Mouse (Mus musculus) lung, postnatal 25 days (tissue): ENCODE measurements around the gene Nceh1.

Experiments
- DNase-seq: peaks from one replicate; pipeline ENCODE4 v3.0.0; 2022; ENCODE audit warnings: low spot score

The Nceh1 gene

DNA sequence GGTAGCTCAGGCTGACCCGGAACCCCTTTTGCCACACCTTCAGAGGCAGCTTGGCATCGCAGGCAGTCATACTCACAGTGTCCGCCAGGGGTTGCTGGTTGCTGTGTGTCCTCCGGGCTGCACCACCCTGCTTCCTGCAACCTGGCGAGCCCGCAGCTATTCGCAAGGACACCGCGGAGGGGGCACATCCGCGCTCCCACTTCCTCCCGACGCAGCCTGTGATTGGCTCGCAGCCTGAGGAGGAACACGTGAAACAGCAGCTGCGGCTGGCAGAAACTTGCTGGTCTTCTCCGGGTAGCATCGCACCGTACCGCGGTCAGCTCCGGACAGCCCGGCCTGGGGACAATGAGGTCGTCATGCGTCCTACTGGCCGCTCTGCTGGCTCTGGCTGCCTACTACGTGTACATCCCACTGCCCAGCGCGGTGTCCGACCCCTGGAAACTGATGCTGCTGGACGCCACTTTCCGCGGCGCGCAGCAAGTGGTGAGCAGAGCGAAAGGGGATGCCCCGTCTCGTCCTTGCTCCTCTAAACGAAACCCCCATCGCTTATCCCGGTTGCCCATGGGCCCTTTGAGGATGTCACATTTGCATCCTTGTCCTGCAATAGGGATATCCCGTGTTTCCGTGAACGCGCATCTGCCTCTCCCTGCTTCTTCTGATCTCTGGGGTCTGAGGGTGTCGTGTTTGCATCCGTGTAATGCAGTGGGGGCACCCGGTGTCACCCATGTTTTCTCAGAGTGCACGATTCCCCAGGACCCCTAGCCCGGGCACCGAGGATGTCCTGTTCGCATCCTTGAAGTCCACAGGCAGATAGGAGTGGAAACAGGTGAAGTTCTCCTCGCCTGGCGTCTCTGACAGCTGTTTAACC, at the start of gene Nceh1:
Gene Nceh1, plus strand, starts transcription at position 233 of the 868 bp plus-strand sequence.
- peak; percentile 95 for DNase-seq

DNA sequence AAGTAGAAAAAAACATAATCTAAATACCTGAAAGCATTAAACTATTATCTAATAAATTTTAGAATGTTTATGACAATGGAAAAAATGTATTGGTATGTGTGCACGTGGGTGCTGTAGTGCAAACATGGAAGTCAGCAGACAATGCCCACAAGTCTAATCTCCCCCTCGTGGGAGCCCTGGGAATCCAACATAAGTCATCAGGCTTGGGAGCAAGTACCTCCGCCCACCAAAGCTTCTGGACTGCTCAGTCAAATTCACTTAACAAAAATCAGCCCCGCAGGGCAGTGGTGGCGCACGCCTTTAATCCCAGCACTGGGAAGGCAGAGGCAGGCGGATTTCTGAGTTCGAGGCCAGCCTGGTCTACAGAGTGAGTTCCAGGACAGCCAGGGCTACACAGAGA, 42.7 kb upstream of the Nceh1 start:
- DNase-seq: no peak

DNA sequence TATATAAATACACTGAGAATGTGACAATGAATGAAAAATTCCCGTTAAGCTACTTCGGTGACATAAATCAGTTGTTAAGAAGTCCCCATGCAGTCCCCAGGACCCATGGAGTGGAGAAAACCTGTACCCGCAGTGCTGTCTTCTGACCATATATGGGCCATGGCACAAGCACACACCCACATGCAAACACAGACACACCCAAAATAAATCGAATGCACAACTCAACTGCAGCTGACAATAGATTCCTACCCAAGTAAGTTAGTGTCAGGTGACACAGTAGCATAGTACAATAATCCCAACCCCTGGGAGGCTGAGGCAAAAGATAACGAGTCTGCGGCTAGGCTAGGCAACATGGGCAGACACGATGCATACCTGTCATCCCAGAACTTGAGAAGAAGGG, 39.2 kb upstream of the Nceh1 start:
- no peak for DNase-seq

DNA sequence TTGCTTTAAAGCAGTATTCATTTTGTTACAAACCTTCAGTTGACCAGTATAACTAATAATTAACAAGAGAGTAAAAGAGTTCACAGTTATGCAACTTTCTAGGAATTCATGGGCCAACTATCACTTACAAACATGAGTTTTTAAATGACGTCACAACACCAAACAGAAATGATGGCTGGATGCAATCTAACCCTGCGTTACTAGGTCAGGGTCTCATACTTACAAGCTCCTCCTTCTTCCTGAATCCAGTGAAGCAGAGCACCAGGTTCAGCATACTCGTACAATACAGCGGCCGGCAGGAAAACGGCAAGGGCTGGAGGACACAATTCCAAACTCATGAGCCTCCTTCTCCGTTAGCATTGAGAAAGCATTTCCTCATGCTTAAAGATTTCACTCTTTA, 37.0 kb upstream of the Nceh1 start:
- DNase-seq: no peak

DNA sequence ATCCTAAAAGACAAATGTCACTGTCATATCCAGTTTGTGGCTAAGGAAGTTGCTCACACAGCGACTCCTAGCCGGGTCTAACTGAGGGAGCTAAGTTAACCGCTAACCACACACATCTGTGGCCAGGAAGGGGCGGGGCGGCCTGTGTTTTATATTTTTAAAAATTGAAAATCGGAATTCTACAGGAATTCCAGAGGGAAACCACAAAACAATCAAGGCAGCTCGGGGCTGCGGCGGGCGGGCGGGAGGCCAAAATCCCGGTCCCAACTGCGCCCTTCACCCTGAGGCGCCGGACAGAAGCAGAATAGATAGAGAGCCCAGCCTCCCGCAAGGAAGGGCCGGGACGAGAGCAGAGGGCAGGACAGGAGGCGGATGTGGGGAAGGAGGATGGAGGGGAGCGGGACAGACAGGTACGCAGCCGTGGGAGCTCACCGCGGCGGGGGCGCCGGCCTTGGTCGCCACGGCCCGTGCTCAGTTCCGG, 29.5 kb upstream of the Nceh1 start:
- DNase-seq: no peak

DNA sequence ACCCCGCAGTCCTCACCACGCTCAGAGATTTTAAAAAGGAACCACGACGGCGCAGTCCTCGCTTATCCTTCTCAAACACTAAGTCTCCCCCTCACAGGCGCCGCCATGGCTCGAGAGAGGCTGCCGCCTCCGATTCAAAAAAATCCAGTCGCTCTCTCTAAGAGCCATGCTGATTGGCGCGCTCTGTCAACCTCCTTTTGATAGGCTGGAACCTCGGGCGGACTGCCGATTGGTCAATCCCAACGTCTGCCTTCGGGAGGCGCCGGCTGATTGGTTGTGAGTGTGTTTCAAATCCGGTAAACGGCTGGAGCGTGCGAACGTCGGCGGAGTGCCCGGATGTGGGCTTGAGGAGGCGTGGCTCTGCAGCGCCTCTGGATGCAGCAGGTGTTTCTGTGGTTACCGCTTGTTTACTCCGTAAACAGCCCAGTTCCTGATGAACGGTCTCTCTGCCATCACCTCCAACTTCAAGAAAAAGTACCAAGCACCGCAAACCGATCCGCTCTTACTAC, 29.0 kb upstream of the Nceh1 start, which contains the start of gene Ect2:
Gene Ect2, minus strand, starts transcription at position 178 of the 509 bp plus-strand sequence.
- peak; percentile 99 for DNase-seq

DNA sequence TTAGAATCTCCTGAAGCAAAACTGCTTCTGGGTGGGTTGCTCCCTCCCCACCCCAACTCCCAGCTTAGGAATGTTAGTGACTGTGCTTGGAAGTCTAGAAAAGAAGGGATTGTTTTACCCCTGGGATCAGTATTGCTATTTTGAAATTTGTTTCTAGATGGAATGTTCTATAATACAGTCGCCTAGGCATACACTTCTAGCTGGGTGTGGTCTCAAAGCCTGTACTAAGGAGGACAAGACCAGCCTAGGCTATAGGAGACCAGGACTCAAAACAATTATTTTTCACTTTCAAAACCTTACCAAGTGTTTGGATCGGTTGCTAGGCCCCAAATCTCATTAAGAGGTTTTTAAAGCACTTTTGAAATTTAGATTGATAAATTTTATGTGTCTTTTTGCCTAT, 28.5 kb upstream of the Nceh1 start:
- DNase-seq: no peak

DNA sequence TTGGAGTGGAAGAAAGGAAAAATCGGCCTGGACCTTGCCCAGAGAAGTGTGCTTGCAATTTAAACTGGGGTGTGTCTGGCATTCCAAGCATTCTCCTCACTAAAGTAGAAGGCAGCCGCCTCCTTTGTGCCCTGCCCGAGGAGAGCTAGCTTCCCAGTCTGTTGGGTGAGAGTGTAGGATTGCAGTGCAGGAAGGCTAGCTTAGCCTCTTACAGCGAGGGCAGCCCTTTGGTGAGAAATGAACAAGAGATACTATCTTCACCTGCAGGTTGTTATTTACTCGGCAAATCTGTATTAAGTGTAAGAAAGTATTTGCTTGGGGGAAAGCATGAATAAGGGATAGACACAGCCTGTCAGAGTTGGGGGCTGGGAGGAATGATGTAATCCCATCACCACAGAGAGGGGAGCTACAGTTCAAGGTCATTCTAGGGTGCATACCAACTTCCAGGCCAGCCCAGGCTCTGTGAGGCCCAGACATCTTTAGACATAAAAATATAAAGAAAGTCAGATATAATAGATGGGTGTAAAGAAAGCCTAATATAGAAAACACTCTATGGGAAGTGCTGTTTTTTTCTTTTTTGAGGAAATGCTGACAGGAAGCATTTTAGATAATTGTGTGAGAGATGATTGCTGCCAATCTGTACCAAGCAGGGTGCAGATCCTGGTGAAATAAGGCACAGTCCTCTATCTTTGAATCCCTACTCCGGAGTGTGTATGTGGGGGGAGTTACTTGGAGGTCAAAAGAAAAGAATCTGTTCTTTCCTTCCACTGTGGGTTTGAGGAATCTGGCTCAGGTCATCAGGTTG, 27.5 kb upstream of the Nceh1 start:
- peak; percentile 82 for DNase-seq

DNA sequence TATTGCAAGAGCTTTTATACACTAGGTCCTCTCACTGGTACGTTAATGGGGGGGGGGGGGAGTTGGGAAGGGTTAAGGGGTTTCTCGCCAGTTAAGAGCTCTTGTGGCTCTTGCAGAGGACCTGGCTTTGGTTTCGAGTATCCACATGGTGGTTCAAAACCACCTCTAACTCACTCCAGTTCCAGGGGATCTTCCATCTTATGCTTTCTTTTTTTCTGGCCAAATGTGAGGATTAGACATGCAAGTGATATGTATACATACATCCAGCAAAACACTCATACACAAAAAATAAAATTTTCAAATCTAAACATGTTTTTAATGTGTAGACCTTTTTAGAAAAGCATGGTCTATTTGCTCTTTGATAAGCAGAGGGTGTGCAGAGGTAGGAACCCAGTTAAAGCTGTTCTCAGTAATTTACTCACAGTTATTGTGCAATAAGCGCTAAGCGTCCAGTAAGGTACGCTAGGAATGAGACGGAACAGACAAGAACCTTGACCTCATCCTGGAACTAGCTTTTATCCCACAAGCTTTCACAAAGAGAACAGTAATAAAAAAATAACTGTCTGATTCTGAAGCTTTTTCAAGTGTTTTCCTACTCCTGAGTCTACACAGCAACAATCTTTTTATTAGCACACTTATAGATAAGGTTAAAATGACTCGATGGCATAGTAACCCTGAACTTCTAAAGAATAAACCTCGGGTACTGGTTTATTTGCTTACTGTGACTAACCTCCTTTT, 26.7 kb upstream of the Nceh1 start:
- peak; percentile 77 for DNase-seq

DNA sequence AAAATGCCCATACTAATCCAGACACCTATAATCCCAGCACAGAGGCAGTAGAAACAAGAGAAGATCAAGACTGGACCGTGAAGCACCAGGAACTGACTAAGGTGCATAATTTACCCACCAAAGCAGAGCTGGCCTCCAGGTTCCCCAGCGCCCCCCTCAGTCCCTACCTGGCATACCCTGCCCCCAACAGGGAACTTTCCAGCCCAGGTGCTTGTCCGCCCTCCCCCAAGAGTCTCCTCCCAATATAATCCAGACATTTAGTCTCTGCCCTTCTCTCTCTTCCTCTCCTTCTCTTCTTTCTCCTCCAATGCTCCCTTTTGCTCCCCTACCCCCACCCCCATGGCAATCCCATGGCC, 26.2 kb upstream of the Nceh1 start:
- DNase-seq: no peak

DNA sequence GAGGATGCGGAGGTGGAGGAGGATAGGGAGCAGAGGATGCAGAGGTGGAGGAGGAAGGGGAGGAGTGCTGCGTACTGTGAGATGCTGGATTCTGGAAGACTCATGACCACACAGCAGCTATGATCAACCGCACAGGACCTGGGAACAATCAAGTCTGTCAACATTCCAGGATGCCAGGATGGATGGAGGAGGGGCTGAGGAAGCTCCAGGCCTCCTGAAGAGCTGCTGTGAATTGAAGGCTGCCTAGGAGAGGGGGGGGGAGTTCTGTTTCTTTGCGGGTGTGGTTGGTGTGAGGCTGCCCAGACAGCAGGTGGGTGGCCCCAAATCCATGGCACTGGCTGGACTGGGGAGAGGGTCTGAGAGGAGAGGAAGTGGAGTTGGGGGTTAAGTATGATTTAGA, 23.9 kb upstream of the Nceh1 start:
- no peak for DNase-seq

DNA sequence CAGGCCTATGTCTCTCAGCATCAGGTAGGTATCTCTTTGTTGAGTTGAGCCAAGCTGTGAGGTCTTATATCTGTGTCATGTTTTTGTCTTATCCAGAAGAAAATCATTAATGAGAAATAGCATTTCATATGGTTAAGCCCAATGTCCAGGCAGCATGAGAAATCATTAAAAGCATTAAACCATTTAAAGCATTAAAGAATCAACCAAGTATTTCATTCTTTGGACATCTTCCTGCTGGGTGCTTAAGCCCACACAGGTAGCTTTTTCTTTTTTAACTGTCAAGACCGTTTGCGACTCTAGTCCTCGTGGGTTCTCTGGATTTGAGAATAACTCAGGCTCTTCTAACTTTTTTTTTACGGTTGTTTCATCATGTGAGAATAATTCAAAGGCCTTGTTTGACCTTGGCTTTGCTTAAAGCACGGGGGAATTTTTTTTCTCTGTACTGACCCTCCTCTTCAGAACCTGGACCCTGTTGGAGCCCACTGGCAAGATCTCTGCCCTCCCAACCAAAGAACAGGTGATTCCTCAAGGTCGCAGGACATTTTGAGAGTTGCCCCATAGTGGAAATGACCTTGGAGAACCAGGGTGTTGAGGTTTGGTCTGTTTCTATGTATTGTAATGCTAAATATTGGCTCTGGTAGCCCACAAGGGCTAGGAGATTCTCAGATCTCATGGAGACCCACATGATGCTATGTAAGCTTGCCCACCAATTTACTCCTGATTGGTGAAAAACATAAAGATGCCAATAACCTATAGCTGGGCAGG, 20.9 kb upstream of the Nceh1 start:
- no peak for DNase-seq

DNA sequence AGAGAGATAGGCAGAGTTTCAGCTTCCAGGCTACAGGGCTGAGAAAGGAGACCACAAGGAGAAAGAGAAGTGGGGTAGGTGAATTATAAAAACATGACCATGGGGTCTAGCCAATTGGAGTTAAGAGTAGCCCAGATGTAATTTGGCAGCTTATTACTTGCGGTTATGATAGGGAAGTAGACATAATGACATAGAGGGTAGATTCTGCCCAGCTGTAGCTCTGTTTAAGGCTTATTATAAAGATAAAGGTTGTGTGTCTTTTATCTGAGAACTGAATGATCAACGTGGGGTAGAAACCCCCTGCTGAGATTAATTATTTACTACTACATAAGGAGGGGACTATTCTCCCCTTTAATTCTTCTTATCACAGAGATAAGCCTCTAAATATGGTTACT, 20.4 kb upstream of the Nceh1 start:
- no peak for DNase-seq

DNA sequence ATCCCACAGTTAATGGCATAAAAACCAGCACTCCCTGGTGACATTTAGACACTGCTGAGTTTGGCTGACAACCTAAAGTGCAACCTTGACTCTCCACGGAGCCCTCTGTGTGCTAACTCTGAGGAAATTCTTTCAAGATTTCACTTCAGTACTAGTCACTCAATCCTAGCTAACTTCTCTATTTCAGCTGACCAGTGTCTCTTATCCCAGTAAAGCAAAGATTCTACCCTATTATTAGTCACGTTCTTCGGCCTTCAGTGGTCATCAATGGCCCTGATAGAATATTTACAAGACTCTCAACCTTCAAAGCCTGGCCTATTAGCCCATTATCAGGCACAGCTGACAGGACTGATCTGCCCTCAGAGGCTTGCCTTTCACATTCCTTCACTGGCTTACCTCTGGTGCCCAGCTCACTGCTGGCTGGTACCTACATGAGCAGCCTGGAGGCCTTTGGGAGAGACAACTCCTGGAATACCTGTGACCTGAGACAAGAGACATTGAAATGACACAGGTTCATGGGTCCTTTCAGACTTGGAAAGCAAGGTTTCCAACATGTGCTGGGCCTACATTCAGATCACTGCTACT, 17.2 kb upstream of the Nceh1 start:
- no peak for DNase-seq

DNA sequence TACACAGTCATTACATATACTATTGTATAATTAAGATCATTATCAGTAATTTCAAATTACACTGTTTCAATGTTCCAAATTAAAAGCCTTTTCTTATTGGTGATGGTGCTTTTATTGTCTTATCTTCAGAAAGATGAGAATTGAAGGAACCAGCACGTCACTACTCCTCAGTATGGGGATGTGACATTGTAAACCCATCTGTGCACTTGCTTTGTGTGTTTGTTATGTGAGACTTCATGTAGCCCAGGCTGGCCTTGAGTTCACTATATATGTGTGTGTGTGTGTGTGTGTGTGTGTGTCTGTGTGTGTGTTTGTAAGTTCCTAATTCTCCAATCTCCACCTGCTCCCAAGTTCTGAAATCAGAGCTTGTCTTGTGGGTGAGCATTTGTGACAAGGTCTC, 12.5 kb upstream of the Nceh1 start:
- no peak for DNase-seq

DNA sequence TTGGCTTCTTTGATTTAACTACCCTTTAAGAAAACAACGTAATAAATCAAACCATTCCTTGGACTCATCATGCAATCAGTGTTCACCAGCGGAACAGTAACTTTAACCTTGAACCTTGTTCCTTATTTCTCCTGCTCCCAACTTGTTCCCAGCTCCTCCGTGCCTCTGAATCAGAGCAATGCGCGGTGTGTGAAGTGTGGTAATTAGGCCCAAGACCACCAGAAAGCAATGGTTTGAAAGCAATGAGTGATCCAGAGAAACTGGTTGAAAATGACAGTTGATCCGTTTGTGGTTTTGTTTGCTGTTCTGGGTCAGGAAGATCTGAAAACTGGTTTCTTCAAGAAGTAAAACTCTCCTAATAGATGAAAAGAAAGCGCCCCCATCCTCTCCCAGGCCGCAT, 3.1 kb upstream of the Nceh1 start:
- DNase-seq: no peak

DNA sequence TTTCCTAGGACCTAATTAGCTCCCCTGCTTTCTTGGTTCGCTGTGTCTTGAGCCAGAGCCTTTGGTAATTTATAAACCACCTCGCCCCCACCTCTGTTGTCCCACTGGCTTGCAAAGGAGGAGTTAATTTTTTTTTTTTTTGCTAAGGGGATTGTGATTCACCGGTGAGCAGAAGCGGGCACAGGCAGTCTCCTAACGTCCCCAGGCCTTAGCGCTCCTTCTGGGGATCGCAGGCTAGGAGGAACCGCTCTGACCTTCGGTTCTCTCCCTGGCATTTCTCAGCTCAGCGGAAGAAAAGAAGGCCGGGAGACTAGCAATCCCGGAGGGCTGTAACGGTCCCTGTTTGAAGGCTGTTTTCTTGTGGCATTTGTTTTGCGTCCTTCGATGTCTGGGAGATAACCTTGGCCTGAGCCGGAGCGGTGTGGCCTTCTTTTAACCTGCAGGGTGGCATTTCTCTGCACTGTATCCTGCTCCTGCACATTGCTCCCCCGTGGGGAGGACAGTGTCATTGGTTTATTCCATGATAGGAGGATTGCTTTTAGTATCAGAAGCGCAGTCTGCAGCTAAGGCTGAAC, 923 bp downstream of the Nceh1 start:
- no peak for DNase-seq

DNA sequence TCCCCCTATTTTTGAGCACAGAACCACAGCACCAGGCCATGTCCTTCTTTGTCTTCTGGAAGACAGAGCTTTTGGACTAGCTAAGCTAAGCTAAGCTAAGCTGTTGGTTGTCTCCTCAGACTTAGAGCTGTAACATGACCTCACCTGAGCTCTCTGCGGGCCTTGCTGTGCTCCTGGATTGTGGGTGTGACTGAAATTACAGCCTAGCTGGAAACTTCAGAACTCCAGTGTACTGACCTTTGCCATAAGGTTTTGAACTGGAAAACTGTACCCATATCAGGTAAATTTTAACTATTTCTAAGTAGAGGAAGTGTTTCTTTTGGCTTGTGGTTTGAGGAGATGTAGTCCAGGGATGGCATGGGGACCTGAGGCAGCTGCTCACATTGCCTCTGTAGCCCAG, 5.6 kb downstream of the Nceh1 start:
- no peak for DNase-seq

DNA sequence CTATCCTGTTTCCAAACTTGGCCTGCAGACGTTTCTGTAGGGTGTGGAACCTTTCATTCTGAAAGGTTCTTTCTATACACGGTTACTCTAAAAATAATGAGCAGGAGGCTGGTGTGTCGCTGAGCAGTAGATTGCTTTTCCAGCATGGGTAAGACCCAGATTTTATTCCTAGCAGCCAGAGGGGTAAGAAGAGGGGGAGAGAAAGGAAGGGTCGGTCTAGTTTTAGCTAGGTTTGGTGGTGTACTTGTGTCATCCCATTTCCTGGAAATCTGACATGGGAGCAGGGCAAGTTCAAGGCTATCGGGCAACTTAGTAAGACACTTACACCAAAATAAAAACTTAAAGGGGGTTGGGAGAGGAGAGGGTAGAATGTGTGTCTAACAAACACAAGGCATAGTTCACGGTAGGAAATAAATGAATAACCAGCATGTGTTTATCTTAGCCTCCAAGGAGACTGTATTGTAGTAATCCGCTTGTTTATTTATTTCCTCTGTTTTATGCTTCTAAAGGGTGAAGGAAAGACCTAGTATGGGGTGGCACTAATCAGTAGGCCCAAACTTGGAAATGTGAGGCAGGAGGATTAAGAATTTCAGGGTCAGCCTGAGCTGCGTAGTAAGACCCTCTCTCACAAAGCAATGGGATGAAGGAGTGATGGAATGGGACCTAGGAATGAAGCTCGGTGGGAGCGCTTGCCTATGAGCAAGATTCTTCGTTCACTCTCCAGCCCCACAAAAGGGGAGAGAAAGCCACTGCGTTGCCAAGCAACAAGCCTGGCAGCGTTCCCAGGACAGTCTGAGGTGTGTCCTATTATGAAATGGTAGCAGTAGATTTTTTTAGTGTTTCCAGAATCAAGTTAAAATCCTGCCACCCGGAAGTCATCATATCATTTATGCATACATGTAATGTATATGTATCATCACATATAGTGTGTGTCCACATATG, 6.8 kb downstream of the Nceh1 start:
- peak; percentile 84 for DNase-seq

DNA sequence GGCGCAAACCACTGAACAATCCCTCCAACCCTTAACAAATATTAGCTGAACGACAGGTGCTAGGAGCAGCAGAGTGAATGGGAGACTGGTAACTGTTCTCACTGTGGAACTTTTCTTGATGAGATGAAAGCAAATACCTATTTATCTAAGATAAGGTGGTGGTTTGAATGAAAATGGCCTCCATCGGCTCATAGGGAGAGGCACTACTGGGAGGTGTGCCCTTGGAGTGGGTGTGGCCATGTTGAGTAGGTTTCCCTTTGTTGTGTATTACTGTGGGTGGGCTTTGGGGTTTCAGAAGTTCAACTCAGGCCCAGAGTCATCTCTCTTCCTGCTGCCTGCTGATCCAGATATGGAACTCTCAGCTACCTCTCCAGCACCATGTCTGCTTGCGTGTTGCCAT, 8.1 kb downstream of the Nceh1 start:
- no peak for DNase-seq
